Mouse (Mus musculus) testis, postnatal 10 days (tissue): ENCODE data around the gene Prkar2b.

Experiments
- DNase-seq: peaks from one replicate; pipeline ENCODE4 v3.0.0; 2021; ENCODE audit warnings: low spot score

Prkar2b gene

GRCm38 (mm10) chr12:31967536-31967935 lies 93.6 kb downstream of the Prkar2b start:
- DNase-seq = no peak

- no peak for DNase-seq
Measured at GRCm38 (mm10) chr12:31966405-31966804, 94.7 kb downstream of the Prkar2b start.

GRCm38 (mm10) chr12:31965517-31966212 lies 95.4 kb downstream of the Prkar2b start:
- DNase-seq = no peak

- DNase-seq = no peak
Measured at GRCm38 (mm10) chr12:31964074-31964473, 97.0 kb downstream of the Prkar2b start.

DNA sequence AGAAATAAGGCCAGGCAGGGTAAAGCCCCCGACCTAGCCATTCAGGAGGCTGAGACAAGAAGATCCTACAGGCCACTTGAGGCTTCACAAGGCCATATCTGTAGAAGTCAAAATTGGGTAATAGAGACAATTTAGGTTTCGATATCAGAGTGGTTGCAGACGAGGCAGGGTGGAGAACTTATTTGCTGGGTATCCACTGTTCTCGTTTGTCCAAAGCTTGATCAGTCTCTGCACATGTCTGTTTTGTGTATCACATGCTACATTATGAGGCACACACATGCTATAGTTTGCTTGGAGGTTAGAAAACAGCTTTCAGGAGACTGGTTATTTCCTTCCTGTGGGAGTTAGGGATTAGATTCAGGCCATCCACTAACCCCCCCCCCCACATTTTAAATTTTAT lies 105.3 kb downstream of the Prkar2b start:
- DNase-seq = no peak

GRCm38 (mm10) chr12:31950659-31951031 lies 110.5 kb downstream of the Prkar2b start:
- peak; percentile 86 for DNase-seq

- DNase-seq = peak; percentile 98
Measured at GRCm38 (mm10) chr12:31949759-31950658, 111.1 kb downstream of the Prkar2b start, which contains the start of gene Hbp1. Gene Hbp1 (minus strand): TSS chr12:31950535.

DNA sequence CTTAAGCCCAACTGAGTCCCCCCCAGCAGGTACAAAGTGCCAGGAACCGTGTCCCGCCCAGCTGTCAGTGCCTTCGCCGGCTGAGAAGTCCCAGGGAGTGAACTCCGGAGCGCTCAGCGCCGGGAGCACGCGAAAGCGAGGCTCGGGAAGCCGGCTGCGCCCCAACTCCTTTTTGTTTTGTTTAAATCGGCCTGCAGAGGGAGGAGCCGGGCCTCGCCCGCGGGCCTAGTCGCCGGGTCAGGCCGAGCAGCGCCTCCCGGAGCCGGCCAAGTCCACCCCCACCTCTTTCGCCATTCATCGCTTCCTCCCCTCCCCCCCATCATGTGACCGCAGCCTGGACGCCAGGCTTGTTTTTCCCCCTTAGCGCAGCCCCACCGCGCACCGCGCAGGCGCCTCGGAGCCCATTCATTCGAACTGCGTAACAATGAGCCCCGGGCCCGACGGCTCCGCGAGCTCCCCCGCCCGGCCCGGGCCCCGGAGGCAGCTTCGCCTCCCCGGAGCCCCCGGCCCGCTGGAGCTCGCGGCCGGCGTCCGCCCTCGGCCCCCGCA lies 111.8 kb downstream of the Prkar2b start:
- peak; percentile 96 for DNase-seq

- no peak for DNase-seq
Measured at GRCm38 (mm10) chr12:31948101-31949000, 112.7 kb downstream of the Prkar2b start.

GRCm38 (mm10) chr12:31947476-31947875 lies 113.6 kb downstream of the Prkar2b start:
- no peak for DNase-seq

GRCm38 (mm10) chr12:31944405-31944804 lies 116.7 kb downstream of the Prkar2b start:
- DNase-seq = no peak

DNA sequence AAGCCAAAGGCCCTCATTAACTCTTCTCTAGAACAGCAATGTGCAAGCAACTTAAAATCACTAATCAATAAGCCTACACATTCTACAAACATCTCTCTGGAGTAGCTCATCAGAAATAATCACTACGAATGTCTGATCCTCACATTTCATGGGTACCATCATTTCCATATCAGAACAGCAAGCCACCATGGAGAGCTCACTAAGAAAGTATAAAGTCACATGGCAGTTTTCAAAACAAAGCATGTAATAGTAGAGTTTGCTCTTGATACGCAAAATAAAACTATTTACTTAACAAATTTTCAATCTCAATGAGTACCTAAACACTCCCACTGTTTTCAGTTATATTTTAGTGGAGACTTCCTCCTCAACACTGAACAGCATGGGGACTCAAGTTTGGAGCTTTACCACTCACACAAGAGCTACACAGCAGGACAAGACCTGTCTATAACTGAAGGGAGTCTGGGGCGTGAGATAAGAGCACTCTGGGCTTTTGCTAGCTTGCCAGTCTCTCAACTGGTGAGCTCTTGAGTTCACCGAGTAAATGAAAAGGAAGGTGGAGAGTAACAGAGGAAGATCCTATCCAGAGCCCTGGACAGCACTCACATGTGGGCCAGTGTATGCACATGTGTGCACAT lies 118.0 kb downstream of the Prkar2b start:
- DNase-seq = no peak

- DNase-seq = no peak
Measured at GRCm38 (mm10) chr12:31939026-31939425, 122.1 kb downstream of the Prkar2b start.

- no peak for DNase-seq
Measured at GRCm38 (mm10) chr12:31938391-31938997, 122.6 kb downstream of the Prkar2b start.

GRCm38 (mm10) chr12:31937613-31938012 lies 123.5 kb downstream of the Prkar2b start:
- no peak for DNase-seq

GRCm38 (mm10) chr12:31936657-31937300 lies 124.3 kb downstream of the Prkar2b start:
- DNase-seq = no peak

DNA sequence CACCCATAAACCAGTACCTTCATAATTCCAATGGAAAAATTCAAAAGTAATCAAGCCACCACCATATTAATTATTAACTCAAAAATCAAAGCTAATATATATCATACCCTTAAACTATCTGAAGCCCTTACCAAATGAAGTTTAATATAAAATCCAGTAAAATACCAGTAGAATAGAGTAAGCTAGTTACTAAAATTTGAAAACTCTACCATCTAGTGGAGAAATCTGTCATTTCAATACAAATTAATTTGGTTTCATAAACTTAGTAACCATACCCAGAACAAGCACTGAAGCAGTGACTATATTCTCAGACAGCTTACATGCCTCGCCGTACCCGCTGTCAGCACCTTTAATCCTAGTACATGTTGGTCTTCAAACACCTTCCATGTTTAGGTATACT lies 129.3 kb downstream of the Prkar2b start:
- no peak for DNase-seq

DNA sequence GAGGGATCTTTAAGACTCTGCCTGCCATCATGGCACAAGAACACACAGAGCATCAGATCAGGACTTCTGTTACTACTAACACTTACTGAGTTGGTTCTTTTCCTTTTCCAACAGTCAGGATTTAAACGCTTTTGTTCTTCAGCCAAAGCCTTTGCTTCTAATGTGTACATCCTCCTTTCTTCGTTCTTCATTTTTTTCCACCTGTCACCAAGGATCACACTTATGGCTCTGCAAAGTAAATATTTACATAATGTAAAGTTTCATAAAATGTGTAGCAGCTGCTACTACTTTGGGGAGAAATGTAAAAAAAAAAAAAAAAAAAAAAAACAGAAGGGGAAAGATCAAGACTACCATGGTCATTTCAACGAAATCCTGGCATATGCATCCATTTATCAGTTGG lies 132.6 kb downstream of the Prkar2b start:
- no peak for DNase-seq

- DNase-seq = peak; percentile 81
Measured at GRCm38 (mm10) chr12:31926661-31927061, 134.4 kb downstream of the Prkar2b start.

- DNase-seq = no peak
Measured at GRCm38 (mm10) chr12:31925343-31925742, 135.8 kb downstream of the Prkar2b start.
